Mouse (Mus musculus) kidney, adult 2 months (tissue): ENCODE results near the gene Nop56. TPM values are rescaled to one million over a fixed set of nuclear protein-coding genes. Genes with fewer than 3 reads are reported as not detected.

Experiments used
- DNase-seq: peaks from one replicate; pipeline ENCODE4 v3.0.0; 2021
- H3K27ac ChIP-seq: fragments of 200-500 bp; 2 replicates; pipeline ENCODE4 v1.5.1; 2012; ENCODE audit warnings: low read depth, low read length, control low read depth, inconsistent platforms; ENCODE audit not compliant: insufficient read depth
- H3K27me3 ChIP-seq: fragments of 200-500 bp; replicated peaks from 2 replicates; pipeline ENCODE4 v1.6.1; 2012; ENCODE audit warnings: mild to moderate bottlenecking, moderate library complexity, low read length, inconsistent platforms; ENCODE audit not compliant: control insufficient read depth, insufficient read depth
- H3K36me3 ChIP-seq: fragments of 200-500 bp; 2 replicates; pipeline ENCODE4 v1.6.1; 2012; ENCODE audit warnings: mild to moderate bottlenecking, moderate library complexity, low read length, inconsistent platforms; ENCODE audit not compliant: control insufficient read depth, insufficient read depth
- H3K4me1 ChIP-seq: fragments of 200-500 bp; 2 replicates; pipeline ENCODE4 v1.6.1; 2011; ENCODE audit warnings: low read length; ENCODE audit not compliant: control insufficient read depth, insufficient read depth
- H3K4me3 ChIP-seq: fragments of 200-500 bp; 2 replicates; pipeline ENCODE4 v1.5.1; 2011; ENCODE audit warnings: mild to moderate bottlenecking, low read depth, low read length, control low read depth; ENCODE audit not compliant: insufficient read depth
- CTCF ChIP-seq: fragments of 200-500 bp; conservative IDR thresholded peaks from 2 replicates; pipeline ENCODE4 v1.5.1; 2011; ENCODE audit warnings: low read depth, mild to moderate bottlenecking, control low read depth, low read length, moderate library complexity, mixed read lengths; ENCODE audit not compliant: insufficient read depth, insufficient read length
- POLR2A ChIP-seq: fragments of 200-500 bp; IDR thresholded peaks from one replicate; pipeline ENCODE4 v1.6.1; 2011; ENCODE audit warnings: low read depth, low read length, control low read depth
- WGBS: fragments of 180-500 bp; shearing (Covaris S2); methylation state at CpG from one replicate; pipeline ENCODE4 v1.1.7; 2018; 5-methylcytosine and 5-hydroxymethylcytosine counted together
- polyA plus RNA-seq: library from polyadenylated mRNA; depleted of rRNA; stranded (reverse); fragments of >200 nt; gene quantifications from 2 replicates; pipeline ENCODE4 v1.2.3, GENCODE M21; 2012; rRNA removed

Gene Nop56
- polyA plus RNA-seq, 1 experiment, result 26.8 TPM

- H3K36me3 ChIP-seq, result no peaks in the 10 kb centered on the region
- H3K27ac ChIP-seq, result no peak within 1 kb of the TSS
- H3K4me1 ChIP-seq, result no peaks in the 10 kb centered on the region
- no peak for TF ChIP-seq POLR2A
- no peak for TF ChIP-seq CTCF
- peaks cover 2% of the 10 kb centered on the region; the same call in 1 of the 2 replicates for H3K27me3 ChIP-seq
- peak; percentile 45 for DNase-seq
- whole genome bisulfite sequencing, result 3% methylated on average over 27 of the region's 39 CpGs
- H3K4me3 ChIP-seq, result peak within 1 kb of the TSS; percentile 44
Measured at GRCm38 (mm10) chr2:130294936-130295277, 20.7 kb downstream of the Nop56 start, which contains the start of gene Ebf4. Ebf4 (plus strand) TSS chr2:130295169.

- TF ChIP-seq CTCF, result no peak
- no peak for TF ChIP-seq POLR2A
- peaks cover 2% of the 10 kb centered on the region; the same call in 1 of the 2 replicates for H3K27me3 ChIP-seq
- H3K27ac ChIP-seq, result no peak overlapping the region
- peak overlapping the region; percentile 44 for H3K4me3 ChIP-seq
- 2% methylated on average over 72 of the region's 99 CpGs for WGBS
- peak; percentile 37 for DNase-seq
- no peaks in the 10 kb centered on the region for H3K4me1 ChIP-seq
- no peaks in the 10 kb centered on the region for H3K36me3 ChIP-seq
Measured at GRCm38 (mm10) chr2:130295331-130296133, 21.3 kb downstream of the Nop56 start.

GRCm38 (mm10) chr2:130296134-130296745, 22.0 kb downstream of the Nop56 start:
- Histone ChIP-seq H3K4me3 (peak overlapping the region; percentile 44; the same call in 1 of the 2 replicates), H3K36me3 (no peaks in the 10 kb centered on the region), H3K4me1 (no peaks in the 10 kb centered on the region), H3K27me3 (peaks cover 2% of the 10 kb centered on the region; the same call in 1 of the 2 replicates), H3K27ac (no peak overlapping the region)
- TF ChIP-seq CTCF (no peak), POLR2A (no peak)
- WGBS, result 6% methylated on average over 20 of the region's 20 CpGs
- no peak for DNase-seq

- H3K4me1 ChIP-seq, result no peaks in the 10 kb centered on the region
- H3K27ac ChIP-seq, result no peak overlapping the region
- no peaks in the 10 kb centered on the region for H3K36me3 ChIP-seq
- H3K27me3 ChIP-seq, result peaks cover 2% of the 10 kb centered on the region; the same call in 1 of the 2 replicates
- TF ChIP-seq CTCF (no peak), POLR2A (no peak)
- no peak overlapping the region for H3K4me3 ChIP-seq
- WGBS, result 91% methylated on average over 9 of the region's 9 CpGs
- no peak for DNase-seq
Measured at GRCm38 (mm10) chr2:130297580-130297979, 23.4 kb downstream of the Nop56 start.

- no peak overlapping the region for H3K4me3 ChIP-seq
- no peaks in the 10 kb centered on the region for H3K27me3 ChIP-seq
- no peaks in the 10 kb centered on the region for H3K36me3 ChIP-seq
- no peak for DNase-seq
- no peak overlapping the region for H3K27ac ChIP-seq
- WGBS, result 77% methylated on average over 4 of the region's 4 CpGs
- H3K4me1 ChIP-seq, result no peaks in the 10 kb centered on the region
- no peak for TF ChIP-seq CTCF
- no peak for TF ChIP-seq POLR2A
Measured at GRCm38 (mm10) chr2:130303014-130303413, 28.8 kb downstream of the Nop56 start.

- no peak for TF ChIP-seq POLR2A
- TF ChIP-seq CTCF, result no peak
- 50% methylated on average over 1 of the region's 1 CpGs for WGBS
- H3K4me3 ChIP-seq, result no peak overlapping the region
- H3K36me3 ChIP-seq, result no peaks in the 10 kb centered on the region
- no peak for DNase-seq
- no peaks in the 10 kb centered on the region for H3K27me3 ChIP-seq
- no peaks in the 10 kb centered on the region for H3K4me1 ChIP-seq
- no peak overlapping the region for H3K27ac ChIP-seq
Measured at GRCm38 (mm10) chr2:130327057-130327456, 52.8 kb downstream of the Nop56 start.

Other genes starting within 250 kb of the Nop56 start
- gene Tgm6, start 162.0 kb upstream of the Nop56 start, polyA plus RNA-seq, result not detected in 2 replicates
- gene Snrpb, start 95.0 kb upstream of the Nop56 start, polyA plus RNA-seq, result 193 and 194 TPM in 2 replicates
- gene Tmc2, start 79.2 kb upstream of the Nop56 start, polyA plus RNA-seq, result not detected in 2 replicates
- gene Idh3b, start 10.1 kb downstream of the Nop56 start, polyA plus RNA-seq, result 524 and 525 TPM in 2 replicates
- gene Ebf4, start 20.7 kb downstream of the Nop56 start, polyA plus RNA-seq, result 1.8 and 2.0 TPM in 2 replicates
- gene Cpxm1, start 123.1 kb downstream of the Nop56 start, polyA plus RNA-seq, result 14.7 and 15.0 TPM in 2 replicates
- not detected in 2 replicates for gene Gm28372, start 130.8 kb downstream of the Nop56 start, polyA plus RNA-seq
- 0.19 TPM in 1 of 2 replicates, not detected in the other for gene 1700020A23Rik, start 130.8 kb downstream of the Nop56 start, polyA plus RNA-seq
- gene Tmem239, start 132.0 kb downstream of the Nop56 start, polyA plus RNA-seq, result not detected in 2 replicates
- gene Vps16, start 149.9 kb downstream of the Nop56 start, polyA plus RNA-seq, result 50.8 and 56.0 TPM in 2 replicates
- gene Pced1a, start 150.3 kb downstream of the Nop56 start, polyA plus RNA-seq, result 27.4 and 33.4 TPM in 2 replicates
- 49.9 and 59.2 TPM in 2 replicates for gene Ptpra, start 175.8 kb downstream of the Nop56 start, polyA plus RNA-seq